Mouse (Mus musculus) hindbrain, embryonic 16.5 days (tissue): ENCODE measurements around the gene Sh2d4b. TPM values are rescaled to one million over a fixed set of nuclear protein-coding genes. Genes with fewer than 3 reads are reported as not detected.
A peak's percentile ranks its signal among the peaks of the same experiment; 100 is the strongest.

Experiments
- ATAC-seq: fragments of 200-750 bp; cut with Nextera tagmentation; 2 replicates; pipeline ENCODE4 v1.8.0; 2017; ENCODE audit warnings: moderate TSS enrichment, moderate library complexity
- H3K27ac ChIP-seq: fragments of 300-500 bp; sonication (generic); 2 replicates; pipeline ENCODE4 v1.5.1; 2014; ENCODE audit warnings: low read depth, mild to moderate bottlenecking, control low read depth, low read length, moderate library complexity
- H3K27me3 ChIP-seq: fragments of 300-500 bp; sonication (generic); replicated peaks from 2 replicates; pipeline ENCODE4 v1.6.1; 2014; ENCODE audit warnings: low read length; ENCODE audit not compliant: control insufficient read depth, insufficient read depth
- H3K36me3 ChIP-seq: fragments of 300-500 bp; sonication (generic); 2 replicates; pipeline ENCODE4 v1.6.1; 2014; ENCODE audit warnings: mild to moderate bottlenecking, low read length, moderate library complexity, mixed read lengths; ENCODE audit not compliant: control insufficient read depth, insufficient read depth
- H3K4me1 ChIP-seq: fragments of 300-500 bp; sonication (generic); 2 replicates; pipeline ENCODE4 v1.6.1; 2014; ENCODE audit warnings: low read depth, low read length; ENCODE audit not compliant: control insufficient read depth, insufficient read depth
- H3K4me2 ChIP-seq: fragments of 300-500 bp; sonication (generic); 2 replicates; pipeline ENCODE4 v1.6.1; 2014; ENCODE audit warnings: mild to moderate bottlenecking, low read length, control low read depth, moderate library complexity
- H3K4me3 ChIP-seq: fragments of 300-500 bp; sonication (generic); 2 replicates; pipeline ENCODE4 v1.5.1; 2014; ENCODE audit warnings: mild to moderate bottlenecking, low read length, control low read depth, moderate library complexity
- H3K9ac ChIP-seq: fragments of 300-500 bp; sonication (generic); 2 replicates; pipeline ENCODE4 v1.6.1; 2014; ENCODE audit warnings: low read depth, mild to moderate bottlenecking, control low read depth, low read length, moderate library complexity
- H3K9me3 ChIP-seq: fragments of 300-500 bp; sonication (generic); 2 replicates; pipeline ENCODE4 v1.6.1; 2014; ENCODE audit warnings: mild to moderate bottlenecking, low read length, moderate library complexity; ENCODE audit not compliant: control insufficient read depth
- WGBS: fragments of 180-500 bp; shearing (Covaris S2); extraction: QIAGEN DNeasy Blood & Tissue Kit; methylation state at CpG from one replicate; pipeline ENCODE4 v1.1.7; 2014; 5-methylcytosine and 5-hydroxymethylcytosine counted together
- polyA plus RNA-seq: library from polyadenylated mRNA; unstranded; fragments of >200 nt; fragmentation: Nextera tagmentation; extraction: Ambion mirVana; gene quantifications from 2 replicates; pipeline ENCODE4 v1.2.1, GENCODE M21; 2015

Gene Sh2d4b
- polyA plus RNA-seq, 1 experiment from 2014 or later, result 0.54 TPM

DNA sequence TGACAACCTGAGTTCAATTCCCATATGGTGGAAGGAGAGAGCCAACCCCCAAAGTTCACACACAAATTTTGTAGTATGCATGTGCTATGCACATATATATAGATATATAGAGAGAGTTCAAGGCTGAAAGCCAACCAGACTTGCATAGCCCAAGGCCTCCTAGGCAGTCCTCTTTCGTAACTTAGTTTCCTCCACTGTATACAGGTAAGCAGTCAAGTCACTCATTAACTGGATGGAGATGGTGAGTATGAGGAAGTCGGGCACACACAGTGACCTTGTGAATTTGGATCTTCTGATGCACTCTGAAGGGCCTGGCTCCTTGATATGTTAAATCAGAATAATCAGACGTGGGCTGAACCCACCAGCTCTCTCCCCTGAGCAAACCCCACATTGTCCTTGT, 4.8 kb upstream of the Sh2d4b start:
- Histone ChIP-seq H3K9ac (no peak overlapping the region), H3K27me3 (no peaks in the 10 kb centered on the region), H3K9me3 (no peaks in the 10 kb centered on the region), H3K27ac (no peak overlapping the region), H3K36me3 (no peaks in the 10 kb centered on the region; the same call in 1 of the 2 replicates), H3K4me1 (peaks cover 3% of the 10 kb centered on the region; the same call in 1 of the 2 replicates), H3K4me2 (no peak overlapping the region), H3K4me3 (no peak overlapping the region)
- no peak for ATAC-seq
- WGBS, result 90% methylated on average over 3 of the region's 3 CpGs

- no peak overlapping the region for H3K4me3 ChIP-seq
- WGBS, result 79% methylated on average over 8 of the region's 8 CpGs
These were observed 2.6 kb upstream of the Sh2d4b start for GRCm38 (mm10) chr14:40895681-40896080.

DNA sequence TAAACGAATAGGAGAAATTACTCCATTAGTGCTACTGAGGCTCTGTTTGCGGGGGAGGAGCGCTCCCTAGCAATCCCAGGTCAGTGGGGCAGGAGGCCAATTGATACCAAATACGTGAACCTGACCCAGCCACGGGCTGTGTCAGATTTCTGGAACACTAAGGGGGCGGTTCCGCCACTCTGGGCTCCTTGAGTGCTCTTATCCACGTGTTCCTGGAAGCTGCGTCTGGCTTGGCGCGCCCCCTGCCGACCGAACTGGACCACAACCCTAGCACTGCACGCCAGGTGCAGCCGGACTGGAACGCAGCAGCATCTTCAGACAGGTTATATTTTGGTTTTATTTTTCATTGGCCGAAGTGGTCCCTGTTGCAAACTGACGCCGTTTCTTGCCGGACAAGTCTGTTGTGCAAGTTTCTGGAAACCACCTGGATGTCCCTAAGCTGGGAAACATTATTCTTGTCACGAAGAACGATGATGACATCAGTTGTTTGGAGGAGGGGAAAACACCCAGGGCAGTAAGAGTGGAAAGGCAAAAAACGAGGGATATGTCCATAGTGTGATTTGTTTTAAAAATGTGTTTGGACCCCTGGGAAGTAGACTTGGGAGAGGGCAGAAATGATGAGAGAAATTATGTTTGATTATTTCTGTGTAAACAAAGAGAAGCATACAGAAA, 1.6 kb upstream of the Sh2d4b start:
- peaks cover 3% of the 10 kb centered on the region; the same call in 1 of the 2 replicates for H3K4me1 ChIP-seq
- no peaks in the 10 kb centered on the region for H3K27me3 ChIP-seq
- H3K27ac ChIP-seq, result no peak overlapping the region
- H3K4me2 ChIP-seq, result peak overlapping the region; percentile 61
- peak overlapping the region; percentile 54 for H3K9ac ChIP-seq
- H3K4me3 ChIP-seq, result peak overlapping the region; percentile 29
- peak; percentile 92 for ATAC-seq
- WGBS, result 10% methylated on average over 23 of the region's 23 CpGs
- no peaks in the 10 kb centered on the region for H3K36me3 ChIP-seq
- H3K9me3 ChIP-seq, result no peaks in the 10 kb centered on the region

More at GRCm38 (mm10) chr14:40895681-40896080, 2.6 kb upstream of the Sh2d4b start:
- no peak overlapping the region for H3K9ac ChIP-seq
- H3K27me3 ChIP-seq, result no peaks in the 10 kb centered on the region
- no peaks in the 10 kb centered on the region for H3K36me3 ChIP-seq
- no peaks in the 10 kb centered on the region for H3K9me3 ChIP-seq
- no peak overlapping the region for H3K4me2 ChIP-seq
- no peak for ATAC-seq
- H3K4me1 ChIP-seq, result peaks cover 3% of the 10 kb centered on the region; the same call in 1 of the 2 replicates
- no peak overlapping the region for H3K27ac ChIP-seq

- Histone ChIP-seq H3K27me3 (no peaks in the 10 kb centered on the region), H3K27ac (no peak overlapping the region), H3K4me3 (no peak overlapping the region), H3K4me1 (peaks cover 3% of the 10 kb centered on the region; the same call in 1 of the 2 replicates), H3K36me3 (no peaks in the 10 kb centered on the region), H3K4me2 (no peak overlapping the region; the same call in 1 of the 2 replicates), H3K9me3 (no peaks in the 10 kb centered on the region), H3K9ac (no peak overlapping the region)
- 81% methylated on average over 8 of the region's 8 CpGs for WGBS
- ATAC-seq, result no peak
These were observed 818 bp upstream of the Sh2d4b start for GRCm38 (mm10) chr14:40893884-40894283.

- Histone ChIP-seq H3K9me3 (no peaks in the 10 kb centered on the region), H3K4me2 (no peak overlapping the region), H3K4me1 (peaks cover 3% of the 10 kb centered on the region; the same call in 1 of the 2 replicates), H3K36me3 (no peaks in the 10 kb centered on the region), H3K27ac (no peak overlapping the region), H3K4me3 (no peak overlapping the region), H3K9ac (no peak overlapping the region), H3K27me3 (no peaks in the 10 kb centered on the region)
- no peak for ATAC-seq
- 87% methylated on average over 7 of the region's 7 CpGs for WGBS
These were observed 690 bp downstream of the Sh2d4b start for GRCm38 (mm10) chr14:40892326-40892825.

DNA sequence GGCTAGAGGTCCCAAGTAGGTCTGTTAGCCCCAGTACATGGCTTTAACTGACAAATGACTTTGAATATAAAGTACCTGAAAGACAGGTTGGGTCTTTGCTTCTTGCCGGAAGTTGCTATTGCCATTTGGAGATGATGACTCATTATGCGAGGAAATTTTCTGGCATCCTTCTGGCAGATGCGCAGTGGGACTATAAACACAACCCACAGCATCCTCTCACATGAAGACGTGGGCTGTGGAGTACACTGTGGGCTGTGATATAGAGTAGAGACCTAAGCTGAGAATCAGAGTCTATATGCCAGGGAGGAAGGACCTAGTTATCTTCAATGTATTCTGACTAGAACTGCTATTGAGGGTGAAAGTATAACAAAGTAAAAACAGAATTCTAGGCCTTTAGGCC, 1.6 kb downstream of the Sh2d4b start:
- peaks cover 3% of the 10 kb centered on the region; the same call in 1 of the 2 replicates for H3K4me1 ChIP-seq
- no peak overlapping the region for H3K4me3 ChIP-seq
- H3K9ac ChIP-seq, result no peak overlapping the region
- no peaks in the 10 kb centered on the region for H3K27me3 ChIP-seq
- no peaks in the 10 kb centered on the region for H3K9me3 ChIP-seq
- no peaks in the 10 kb centered on the region for H3K36me3 ChIP-seq
- WGBS, result 88% methylated on average over 4 of the region's 4 CpGs
- no peak overlapping the region for H3K27ac ChIP-seq
- H3K4me2 ChIP-seq, result no peak overlapping the region
- no peak for ATAC-seq

GRCm38 (mm10) chr14:40889704-40890103, 3.4 kb downstream of the Sh2d4b start:
- Histone ChIP-seq H3K9me3 (no peaks in the 10 kb centered on the region), H3K9ac (no peak overlapping the region), H3K4me1 (peaks cover 3% of the 10 kb centered on the region; the same call in 1 of the 2 replicates), H3K27ac (no peak overlapping the region), H3K36me3 (no peaks in the 10 kb centered on the region), H3K4me2 (no peak overlapping the region), H3K27me3 (no peaks in the 10 kb centered on the region), H3K4me3 (no peak overlapping the region)
- WGBS, result 78% methylated on average over 4 of the region's 4 CpGs
- ATAC-seq, result no peak

DNA sequence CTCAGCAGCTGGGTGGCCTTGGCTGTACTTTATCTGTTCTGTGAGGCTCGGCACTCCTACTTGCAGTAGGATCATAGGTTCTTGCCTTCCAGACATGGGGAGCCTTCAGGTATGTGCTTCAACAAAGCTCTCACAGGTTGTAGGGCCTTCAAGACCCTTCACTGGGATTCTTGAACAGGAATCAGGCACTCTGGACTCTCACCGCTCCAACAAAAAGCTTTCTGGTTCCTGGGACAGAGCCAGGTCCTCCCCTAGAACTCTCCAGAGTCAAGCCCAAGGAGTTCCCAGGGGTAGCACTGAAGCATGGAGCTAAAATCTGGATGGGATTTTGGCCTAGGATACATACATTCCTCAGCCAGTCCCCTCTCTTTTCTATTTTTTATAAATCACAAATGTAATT, 3.9 kb downstream of the Sh2d4b start:
- Histone ChIP-seq H3K4me1 (peaks cover 2% of the 10 kb centered on the region; the same call in 1 of the 2 replicates), H3K36me3 (no peaks in the 10 kb centered on the region), H3K4me2 (no peak overlapping the region), H3K4me3 (no peak overlapping the region), H3K9ac (no peak overlapping the region), H3K27me3 (no peaks in the 10 kb centered on the region), H3K9me3 (no peaks in the 10 kb centered on the region), H3K27ac (no peak overlapping the region)
- 86% methylated on average over 2 of the region's 2 CpGs for WGBS
- ATAC-seq, result no peak

DNA sequence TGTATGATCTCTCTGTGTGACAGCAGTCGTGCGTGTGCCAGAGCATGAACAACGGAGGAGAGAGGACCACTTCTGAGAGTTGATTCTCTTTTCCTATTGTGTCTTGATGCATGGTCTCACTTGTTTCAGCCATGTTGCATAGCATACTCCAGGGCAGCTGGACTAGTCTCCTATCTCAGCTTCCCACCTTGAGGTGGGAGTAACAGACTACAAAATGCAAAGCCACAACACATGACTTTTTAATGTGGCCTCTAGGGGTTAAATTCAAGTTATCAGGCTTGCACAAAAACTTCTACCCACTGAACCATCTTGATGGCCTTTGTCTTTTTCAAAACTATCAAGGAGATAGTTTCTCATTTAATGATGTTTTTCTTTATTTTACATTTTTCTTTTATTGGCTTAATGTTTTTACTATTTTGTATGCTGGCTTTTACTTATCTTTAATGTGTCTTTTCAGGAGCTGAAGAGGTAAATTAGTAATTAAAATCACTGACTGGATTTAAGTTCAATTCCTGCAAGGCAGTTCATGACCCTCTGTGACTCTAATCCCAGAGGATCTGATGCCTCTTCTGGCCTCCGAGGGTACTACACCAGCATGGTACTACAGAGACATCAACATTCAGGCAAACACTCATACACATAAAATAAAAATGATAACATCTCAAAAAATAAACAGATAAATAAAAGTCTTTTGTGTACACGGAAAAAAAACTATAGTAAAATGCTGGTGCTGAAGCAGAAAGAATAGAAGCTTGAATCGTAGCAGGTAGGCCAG, 6.5 kb downstream of the Sh2d4b start:
- no peak overlapping the region for H3K4me3 ChIP-seq
- H3K4me2 ChIP-seq, result no peak overlapping the region
- no peaks in the 10 kb centered on the region for H3K27me3 ChIP-seq
- H3K27ac ChIP-seq, result no peak overlapping the region
- no peaks in the 10 kb centered on the region for H3K9me3 ChIP-seq
- 84% methylated on average over 6 of the region's 6 CpGs for WGBS
- ATAC-seq, result no peak
- no peaks in the 10 kb centered on the region for H3K36me3 ChIP-seq
- no peaks in the 10 kb centered on the region for H3K4me1 ChIP-seq
- H3K9ac ChIP-seq, result no peak overlapping the region
